Mouse (Mus musculus): ENCODE measurements around the gene Vmn1r40. TPM values are rescaled to one million over a fixed set of nuclear protein-coding genes. Genes with fewer than 3 reads are reported as not detected.

Gene Vmn1r40
- not detected in 2 replicates for polyA plus RNA-seq (2014; fragmentation: Nextera tagmentation; extraction: Ambion mirVana)

DNA sequence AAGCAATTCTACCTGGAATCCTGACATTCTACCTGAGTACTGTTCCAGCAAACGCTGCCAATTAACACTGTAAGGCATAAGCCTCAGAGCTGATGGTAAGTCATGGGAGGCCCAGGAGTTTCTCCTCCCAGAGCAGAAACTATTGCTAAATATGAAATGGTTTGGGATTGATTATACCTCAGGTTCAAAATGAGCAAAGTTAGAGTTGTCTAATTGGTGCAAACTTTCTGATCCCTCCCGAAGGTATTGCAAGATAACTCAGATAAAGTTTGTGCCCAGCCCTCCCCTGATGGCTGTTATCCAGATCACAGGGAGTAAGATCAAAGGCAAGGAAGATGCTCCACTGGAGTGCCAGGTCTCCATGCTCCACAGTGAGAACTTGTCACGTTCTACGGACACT, at the start of gene Vmn1r40:
Gene Vmn1r40, plus strand, starts transcription at position 301 of the 400 bp plus-strand sequence.
- no peaks in the 10 kb centered on the region for H3K9me3 ChIP-seq (ENCODE audit: control insufficient read depth, low read depth, low read length)
- no peaks in the 10 kb centered on the region for H3K4me1 ChIP-seq (ENCODE audit: control insufficient read depth, insufficient read depth, low read length)
- H3K4me3 ChIP-seq (ENCODE audit: low read depth, low read length), result no peak within 1 kb of the TSS
- no peak within 1 kb of the TSS for H3K27ac ChIP-seq (ENCODE audit: low read length)
- ATAC-seq (ENCODE audit: insufficient number of reproducible peaks, insufficient read depth, low FRiP score, low read depth), result no peak
- no peaks in the 10 kb centered on the region for H3K27me3 ChIP-seq (ENCODE audit: control insufficient read depth, insufficient read depth, low read length)
- H3K4me2 ChIP-seq (replicated peaks; ENCODE audit: low read depth, low read length), result no peak within 1 kb of the TSS
- H3K9ac ChIP-seq (replicated peaks; ENCODE audit: low read depth, low read length), result no peak within 1 kb of the TSS
- no peaks in the 10 kb centered on the region for H3K36me3 ChIP-seq (ENCODE audit: control insufficient read depth, insufficient read depth, low read length)
- 80% methylated on average over 4 of the region's 4 CpGs for WGBS

- H3K36me3 ChIP-seq (ENCODE audit: control insufficient read depth, insufficient read depth, low read length), result no peaks in the 10 kb centered on the region
- no peak overlapping the region for H3K9ac ChIP-seq (replicated peaks; ENCODE audit: low read depth, low read length)
- ATAC-seq (ENCODE audit: insufficient number of reproducible peaks, insufficient read depth, low FRiP score, low read depth), result no peak
- 77% methylated on average over 3 of the region's 3 CpGs for WGBS
- H3K27ac ChIP-seq (ENCODE audit: low read length), result no peak overlapping the region
- H3K4me2 ChIP-seq (replicated peaks; ENCODE audit: low read depth, low read length), result no peak overlapping the region
- H3K9me3 ChIP-seq (ENCODE audit: control insufficient read depth, low read depth, low read length), result no peaks in the 10 kb centered on the region
- H3K4me3 ChIP-seq (ENCODE audit: low read depth, low read length), result no peak overlapping the region
- H3K27me3 ChIP-seq (ENCODE audit: control insufficient read depth, insufficient read depth, low read length), result no peaks in the 10 kb centered on the region
- H3K4me1 ChIP-seq (ENCODE audit: control insufficient read depth, insufficient read depth, low read length), result no peaks in the 10 kb centered on the region
Observed at GRCm38 (mm10) chr6:89658342-89658741, 49.0 kb upstream of the Vmn1r40 start.

DNA sequence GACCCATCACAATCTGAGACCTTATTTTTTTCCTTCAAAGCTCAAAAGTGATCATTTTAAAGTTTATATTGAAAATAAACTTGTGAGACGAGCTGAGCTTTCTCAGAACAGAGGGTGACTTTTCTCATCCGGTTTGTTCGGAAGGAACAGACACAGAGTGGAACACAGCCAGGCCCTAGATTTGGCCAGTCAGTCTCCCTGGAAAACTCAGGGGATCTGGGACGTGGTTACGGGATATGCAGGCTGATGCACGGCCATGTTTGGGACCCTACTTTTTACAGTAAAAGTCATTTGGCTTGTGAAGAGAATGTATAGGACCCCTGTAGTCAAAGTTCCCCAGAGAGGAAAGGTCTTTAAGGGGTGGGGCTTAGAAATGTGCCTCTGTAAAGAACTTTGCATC, 48.4 kb upstream of the Vmn1r40 start:
- WGBS, result 78% methylated on average over 6 of the region's 6 CpGs
- no peak for ATAC-seq (ENCODE audit: insufficient number of reproducible peaks, insufficient read depth, low FRiP score, low read depth)
- Histone ChIP-seq H3K27me3 (ENCODE audit: control insufficient read depth, insufficient read depth, low read length) (no peaks in the 10 kb centered on the region), H3K4me2 (replicated peaks; ENCODE audit: low read depth, low read length) (no peak overlapping the region), H3K9ac (replicated peaks; ENCODE audit: low read depth, low read length) (no peak overlapping the region), H3K4me3 (ENCODE audit: low read depth, low read length) (no peak overlapping the region), H3K36me3 (ENCODE audit: control insufficient read depth, insufficient read depth, low read length) (no peaks in the 10 kb centered on the region), H3K27ac (ENCODE audit: low read length) (no peak overlapping the region), H3K9me3 (ENCODE audit: control insufficient read depth, low read depth, low read length) (no peaks in the 10 kb centered on the region), H3K4me1 (ENCODE audit: control insufficient read depth, insufficient read depth, low read length) (no peaks in the 10 kb centered on the region)

DNA sequence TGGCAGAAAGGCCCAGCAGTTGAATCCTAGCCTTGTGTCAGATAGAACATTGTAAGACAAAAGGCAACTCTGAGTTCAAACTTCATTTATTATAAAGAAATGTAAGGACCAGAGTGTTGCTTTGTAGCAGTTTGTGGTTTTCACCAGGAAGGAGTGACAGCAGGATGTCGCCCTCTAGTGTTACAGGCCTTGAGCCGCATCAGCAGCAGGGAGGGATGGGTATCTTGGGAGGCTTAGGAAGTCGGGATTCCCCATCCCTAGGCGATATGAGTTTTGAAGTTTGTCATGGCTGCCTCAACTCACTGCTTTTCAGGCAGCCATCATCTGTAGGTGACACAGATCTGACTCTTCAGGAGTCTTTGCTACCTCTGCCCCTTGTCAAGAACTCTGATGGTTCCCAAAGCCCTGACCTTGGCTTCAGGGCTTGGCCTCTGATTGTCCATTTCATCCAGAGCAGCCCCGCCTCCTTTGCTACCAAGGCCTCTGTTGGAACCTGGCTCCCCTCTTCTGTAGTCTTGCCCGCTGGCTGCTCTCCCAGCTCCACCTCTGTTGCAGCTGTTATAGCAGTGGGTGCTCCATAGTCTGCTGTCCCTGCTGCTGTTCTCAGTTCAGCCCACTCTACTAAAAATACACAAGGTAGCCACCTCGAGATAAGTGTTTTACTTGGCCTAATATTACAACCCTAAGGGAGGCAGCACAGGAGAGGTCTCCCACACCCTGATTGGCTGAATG, 47.5 kb upstream of the Vmn1r40 start:
- no peak overlapping the region for H3K4me3 ChIP-seq (ENCODE audit: low read depth, low read length)
- WGBS, result 35% methylated on average over 7 of the region's 7 CpGs
- H3K27me3 ChIP-seq (ENCODE audit: control insufficient read depth, insufficient read depth, low read length), result no peaks in the 10 kb centered on the region
- ATAC-seq (ENCODE audit: insufficient number of reproducible peaks, insufficient read depth, low FRiP score, low read depth), result no peak
- no peak overlapping the region for H3K27ac ChIP-seq (ENCODE audit: low read length)
- H3K4me1 ChIP-seq (ENCODE audit: control insufficient read depth, insufficient read depth, low read length), result no peaks in the 10 kb centered on the region
- H3K9ac ChIP-seq (replicated peaks; ENCODE audit: low read depth, low read length), result no peak overlapping the region
- H3K36me3 ChIP-seq (ENCODE audit: control insufficient read depth, insufficient read depth, low read length), result no peaks in the 10 kb centered on the region
- no peaks in the 10 kb centered on the region for H3K9me3 ChIP-seq (ENCODE audit: control insufficient read depth, low read depth, low read length)
- H3K4me2 ChIP-seq (replicated peaks; ENCODE audit: low read depth, low read length), result no peak overlapping the region

DNA sequence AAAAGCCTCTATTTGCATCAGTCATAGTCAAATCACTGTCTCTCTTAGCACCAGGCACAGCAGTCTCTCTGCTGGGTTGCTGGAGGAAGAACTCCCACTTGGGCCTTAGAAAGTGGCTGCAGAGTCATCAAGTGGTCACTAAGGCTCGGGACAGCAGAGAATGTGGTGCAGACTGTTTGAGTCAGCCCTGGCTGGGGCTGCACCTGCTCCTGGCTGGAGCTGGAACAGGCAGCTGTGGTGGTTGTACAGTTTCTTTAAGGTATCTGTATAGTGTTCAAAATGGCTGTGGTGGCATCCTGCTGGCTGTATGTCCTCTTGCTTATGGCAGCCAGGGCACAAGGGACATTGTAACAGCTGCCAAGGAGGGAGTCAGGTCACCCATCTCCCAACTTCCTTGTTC, 46.9 kb upstream of the Vmn1r40 start:
- H3K27ac ChIP-seq (ENCODE audit: low read length), result no peak overlapping the region
- no peaks in the 10 kb centered on the region for H3K36me3 ChIP-seq (ENCODE audit: control insufficient read depth, insufficient read depth, low read length)
- no peak for ATAC-seq (ENCODE audit: insufficient number of reproducible peaks, insufficient read depth, low FRiP score, low read depth)
- H3K9me3 ChIP-seq (ENCODE audit: control insufficient read depth, low read depth, low read length), result no peaks in the 10 kb centered on the region
- no peak overlapping the region for H3K4me3 ChIP-seq (ENCODE audit: low read depth, low read length)
- no peaks in the 10 kb centered on the region for H3K27me3 ChIP-seq (ENCODE audit: control insufficient read depth, insufficient read depth, low read length)
- H3K9ac ChIP-seq (replicated peaks; ENCODE audit: low read depth, low read length), result no peak overlapping the region
- WGBS, result 58% methylated on average over 1 of the region's 1 CpGs
- no peaks in the 10 kb centered on the region for H3K4me1 ChIP-seq (ENCODE audit: control insufficient read depth, insufficient read depth, low read length)
- H3K4me2 ChIP-seq (replicated peaks; ENCODE audit: low read depth, low read length), result no peak overlapping the region

GRCm38 (mm10) chr6:89662521-89662920, 44.8 kb upstream of the Vmn1r40 start:
- Histone ChIP-seq H3K9me3 (ENCODE audit: control insufficient read depth, low read depth, low read length) (no peaks in the 10 kb centered on the region), H3K4me2 (replicated peaks; ENCODE audit: low read depth, low read length) (no peak overlapping the region), H3K36me3 (ENCODE audit: control insufficient read depth, insufficient read depth, low read length) (no peaks in the 10 kb centered on the region), H3K4me3 (ENCODE audit: low read depth, low read length) (no peak overlapping the region), H3K4me1 (ENCODE audit: control insufficient read depth, insufficient read depth, low read length) (no peaks in the 10 kb centered on the region), H3K27ac (ENCODE audit: low read length) (no peak overlapping the region), H3K9ac (replicated peaks; ENCODE audit: low read depth, low read length) (no peak overlapping the region), H3K27me3 (ENCODE audit: control insufficient read depth, insufficient read depth, low read length) (no peaks in the 10 kb centered on the region)
- ATAC-seq (ENCODE audit: insufficient number of reproducible peaks, insufficient read depth, low FRiP score, low read depth), result no peak
- WGBS, result 88% methylated on average over 3 of the region's 3 CpGs

- whole genome bisulfite sequencing, result 59% methylated on average over 8 of the region's 8 CpGs
- H3K27me3 ChIP-seq (ENCODE audit: control insufficient read depth, insufficient read depth, low read length), result no peaks in the 10 kb centered on the region
- no peak overlapping the region for H3K4me3 ChIP-seq (ENCODE audit: low read depth, low read length)
- H3K36me3 ChIP-seq (ENCODE audit: control insufficient read depth, insufficient read depth, low read length), result no peaks in the 10 kb centered on the region
- H3K9me3 ChIP-seq (ENCODE audit: control insufficient read depth, low read depth, low read length), result no peaks in the 10 kb centered on the region
- no peaks in the 10 kb centered on the region for H3K4me1 ChIP-seq (ENCODE audit: control insufficient read depth, insufficient read depth, low read length)
- no peak for ATAC-seq (ENCODE audit: insufficient number of reproducible peaks, insufficient read depth, low FRiP score, low read depth)
- no peak overlapping the region for H3K9ac ChIP-seq (replicated peaks; ENCODE audit: low read depth, low read length)
- H3K4me2 ChIP-seq (replicated peaks; ENCODE audit: low read depth, low read length), result no peak overlapping the region
- no peak overlapping the region for H3K27ac ChIP-seq (ENCODE audit: low read length)
Observed at GRCm38 (mm10) chr6:89665155-89665554, 42.2 kb upstream of the Vmn1r40 start.

DNA sequence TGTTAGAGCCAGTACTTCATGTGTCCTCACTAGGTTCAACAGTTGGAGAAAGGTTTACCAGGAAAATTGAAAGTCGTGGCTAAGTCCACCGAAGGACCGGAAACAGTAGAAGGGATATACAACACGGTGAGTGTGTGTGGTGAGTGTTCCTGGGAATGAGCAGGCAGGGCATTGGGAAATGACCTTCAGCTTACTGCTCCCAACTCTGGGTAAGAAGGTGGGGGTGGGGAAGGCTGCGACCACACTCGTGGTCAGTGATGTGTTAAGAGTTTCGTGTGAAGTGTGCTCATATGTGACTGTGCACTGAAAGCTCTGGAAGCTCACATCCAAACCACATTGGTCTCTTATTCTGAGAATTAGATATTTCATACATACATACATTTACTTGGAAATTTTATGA, 41.7 kb upstream of the Vmn1r40 start:
- Histone ChIP-seq H3K9me3 (ENCODE audit: control insufficient read depth, low read depth, low read length) (no peaks in the 10 kb centered on the region), H3K27me3 (ENCODE audit: control insufficient read depth, insufficient read depth, low read length) (no peaks in the 10 kb centered on the region), H3K27ac (ENCODE audit: low read length) (no peak overlapping the region), H3K36me3 (ENCODE audit: control insufficient read depth, insufficient read depth, low read length) (no peaks in the 10 kb centered on the region), H3K4me3 (ENCODE audit: low read depth, low read length) (no peak overlapping the region), H3K4me1 (ENCODE audit: control insufficient read depth, insufficient read depth, low read length) (no peaks in the 10 kb centered on the region), H3K9ac (replicated peaks; ENCODE audit: low read depth, low read length) (no peak overlapping the region), H3K4me2 (replicated peaks; ENCODE audit: low read depth, low read length) (no peak overlapping the region)
- ATAC-seq (ENCODE audit: insufficient number of reproducible peaks, insufficient read depth, low FRiP score, low read depth), result no peak
- 80% methylated on average over 7 of the region's 7 CpGs for WGBS

DNA sequence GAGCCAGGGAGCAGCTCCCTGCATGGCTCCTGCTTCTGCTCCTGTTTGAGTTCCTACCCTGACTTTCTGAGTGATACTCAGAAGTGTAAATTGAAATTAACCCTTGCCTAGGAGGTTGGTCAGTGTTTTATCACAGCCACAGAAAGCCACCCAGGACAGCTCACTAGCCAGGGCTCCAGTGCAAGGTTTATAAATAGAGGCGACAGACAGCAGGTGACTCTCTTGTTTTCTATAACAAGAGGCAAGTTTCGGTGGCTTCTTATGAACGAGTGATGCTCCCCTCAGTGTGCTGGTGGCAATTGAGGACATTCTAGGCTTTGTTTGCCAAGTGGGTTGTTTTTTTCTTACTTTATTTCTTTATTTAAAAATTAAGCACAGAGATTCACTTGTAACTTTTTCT, 40.4 kb upstream of the Vmn1r40 start:
- Histone ChIP-seq H3K9me3 (ENCODE audit: control insufficient read depth, low read depth, low read length) (no peaks in the 10 kb centered on the region), H3K27me3 (ENCODE audit: control insufficient read depth, insufficient read depth, low read length) (no peaks in the 10 kb centered on the region), H3K4me2 (replicated peaks; ENCODE audit: low read depth, low read length) (no peak overlapping the region), H3K27ac (ENCODE audit: low read length) (no peak overlapping the region), H3K4me3 (ENCODE audit: low read depth, low read length) (no peak overlapping the region), H3K9ac (replicated peaks; ENCODE audit: low read depth, low read length) (no peak overlapping the region), H3K4me1 (ENCODE audit: control insufficient read depth, insufficient read depth, low read length) (no peaks in the 10 kb centered on the region), H3K36me3 (ENCODE audit: control insufficient read depth, insufficient read depth, low read length) (no peaks in the 10 kb centered on the region)
- ATAC-seq (ENCODE audit: insufficient number of reproducible peaks, insufficient read depth, low FRiP score, low read depth), result no peak
- 86% methylated on average over 3 of the region's 3 CpGs for WGBS
